Mouse (Mus musculus) E14TG2a.4 (cell line): ENCODE measurements at regions not wholly inside any gene's neighbourhood (a gene's known extent, or its start where the extent isn't known, plus 50 kb on each side); places are given as distances from the start of the nearest gene placed in this dataset.

Experiments
- CTCF ChIP-seq: conservative IDR thresholded peaks from 2 replicates; pipeline ENCODE4 v1.5.1; 2014; ENCODE audit warnings: low read length
- POU5F1 ChIP-seq: IDR thresholded peaks from 2 replicates; pipeline ENCODE4 v1.6.1; 2014; ENCODE audit warnings: low read length, borderline replicate concordance

DNA sequence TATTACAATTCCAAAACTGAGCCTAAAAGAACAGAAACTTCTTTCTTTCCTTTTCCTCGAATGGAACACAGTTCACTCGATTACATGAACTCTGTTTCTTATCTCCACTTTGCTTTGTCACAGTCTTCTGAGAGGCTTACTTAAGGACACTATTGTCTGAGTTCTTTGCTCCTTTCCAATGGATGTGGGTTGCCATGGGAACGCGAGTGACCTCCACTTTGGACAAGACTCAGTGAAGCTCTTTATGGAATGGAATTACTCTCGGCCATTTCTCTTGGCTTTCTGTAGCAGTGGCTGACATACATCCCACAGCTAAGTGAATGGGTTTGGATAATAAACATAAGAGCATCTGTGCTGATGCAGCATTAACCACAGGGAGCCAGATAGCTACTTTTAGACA lies 167.9 kb upstream of the Syndig1 start:
- TF ChIP-seq CTCF: no peak
- TF ChIP-seq POU5F1: no peak
